Comparison of ENCODE assay signal across 17 mouse cellular contexts in the genomic region with DNA sequence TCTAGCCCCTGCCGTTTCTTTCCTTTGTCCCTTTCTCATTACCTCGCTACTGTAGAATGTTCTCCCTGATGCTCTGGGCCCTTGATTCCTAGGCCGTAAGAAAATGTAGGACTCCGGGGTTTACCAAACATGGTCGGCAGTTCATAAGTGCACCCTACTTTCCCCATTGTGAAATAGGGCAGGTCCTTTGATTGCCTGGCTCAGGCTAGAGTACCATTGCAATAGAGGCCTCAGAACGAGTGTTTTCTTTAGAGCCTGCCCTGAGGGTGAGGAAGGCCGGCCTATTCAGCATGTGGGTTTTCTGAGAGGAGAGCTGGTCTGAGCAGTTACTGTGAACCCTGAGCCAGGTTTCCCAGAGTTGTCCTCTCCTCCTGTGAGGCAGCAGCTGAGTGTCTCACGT. TPM values are rescaled to one million over a fixed set of nuclear protein-coding genes. Genes with fewer than 3 reads are reported as not detected.
"Had no signal": no experiment of that assay in that cellular context is flagged by ENCODE, and none has a peak within 500 bp of the region (broad histone marks: within the 10 kb centered on the region; RNA-seq: fewer than 3 reads in every experiment).

No protein-coding gene starts in this region.

- H3K4me1 ChIP-seq: kidney, embryonic 15.5 days; limb, embryonic 12.5 days; midbrain, embryonic 15.5 days; neural tube, embryonic 12.5 days had no signal

- ATAC-seq: midbrain, embryonic 15.5 days had no signal

- H3K4me2 ChIP-seq: kidney, embryonic 15.5 days; limb, embryonic 12.5 days; midbrain, embryonic 11.5 days; midbrain, embryonic 15.5 days; neural tube, embryonic 12.5 days had no signal

- DNase-seq: kidney, adult 2 months; kidney, postnatal 14 days; layer of hippocampus, postnatal 36 days; lung, adult 2 months; lung, postnatal 10 days; retina, postnatal 1 day; right cerebral cortex, postnatal 14 days; thymus, postnatal 14 days had no signal

- H3K9ac ChIP-seq: kidney, embryonic 15.5 days; limb, embryonic 12.5 days; liver, embryonic 14.5 days; midbrain, embryonic 15.5 days; neural tube, embryonic 12.5 days had no signal

- H3K9me3 ChIP-seq: kidney, embryonic 15.5 days; limb, embryonic 12.5 days; megakaryocyte, embryonic 14.5 days; midbrain, embryonic 15.5 days; neural tube, embryonic 12.5 days had no signal

- H3K27me3 ChIP-seq: kidney, embryonic 15.5 days; limb, embryonic 12.5 days; megakaryocyte, embryonic 14.5 days; midbrain, embryonic 15.5 days; neural tube, embryonic 12.5 days had no signal

- H3K27ac ChIP-seq: kidney, embryonic 15.5 days; limb, embryonic 12.5 days; macrophage; midbrain, embryonic 15.5 days; neural tube, embryonic 12.5 days had no signal

- H3K4me3 ChIP-seq: kidney, embryonic 15.5 days; limb, embryonic 12.5 days; megakaryocyte, embryonic 14.5 days; midbrain, embryonic 15.5 days; neural tube, embryonic 12.5 days had no signal

RNA-seq across cellular contexts. Expression of a gene that starts 50.1 kb away (rescaled TPM):
- total RNA-seq: monocyte, adult 5-6 weeks had no signal
- polyA plus RNA-seq: macrophage had no signal
